In the genomic region with DNA sequence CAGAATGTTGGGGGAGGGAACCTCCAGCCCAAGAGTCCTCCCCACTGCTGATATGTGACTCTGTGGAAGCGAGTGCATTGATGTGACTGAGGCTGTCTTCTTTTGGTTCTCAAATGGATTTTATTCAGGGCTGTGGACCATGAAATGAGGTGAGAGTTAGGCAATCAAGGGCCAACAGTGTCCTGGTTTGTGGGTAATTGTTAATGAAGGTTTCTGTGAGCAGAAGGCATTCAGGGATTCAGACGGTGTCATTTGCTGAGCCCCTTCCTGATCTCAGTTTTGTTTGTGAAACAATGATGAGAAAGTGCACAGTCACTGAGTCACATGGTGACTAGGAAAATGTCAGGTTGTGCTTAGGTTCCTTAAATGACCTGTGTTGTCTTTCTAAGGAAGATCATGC, we compare ENCODE assay signal across 32 mouse cellular contexts. TPM values are rescaled to one million over a fixed set of nuclear protein-coding genes. Genes with fewer than 3 reads are reported as not detected.
"Had no signal": no experiment of that assay in that cellular context is flagged by ENCODE, and none has a peak within 500 bp of the region (broad histone marks: within the 10 kb centered on the region; RNA-seq: fewer than 3 reads in every experiment).

No protein-coding gene starts in this region.

RNA-seq across cellular contexts. Expression of a gene that starts 12.1 kb away (rescaled TPM):
- total RNA-seq: gastrocnemius, adult 18-20 months; gastrocnemius, adult 8-10 months; gastrocnemius, postnatal 14 days; gastrocnemius, postnatal 36 days; heart, adult 18-20 months; heart, adult 8-10 months; heart, postnatal 10 days; heart, postnatal 25 days; heart, postnatal 4 days; layer of hippocampus, adult 2 months; layer of hippocampus, postnatal 10 days; layer of hippocampus, postnatal 25 days; left cerebral cortex, adult 2 months; left cerebral cortex, postnatal 14 days; left cerebral cortex, postnatal 36 days had no signal
- polyA plus RNA-seq: gonadal fat pad, adult 2 months; heart, embryonic 10.5 days; heart, embryonic 12.5 days; heart, embryonic 14.5 days; heart, embryonic 16.5 days; hindbrain, embryonic 10.5 days; hindbrain, embryonic 12.5 days; hindbrain, embryonic 14.5 days; hindbrain, embryonic 16.5 days; inflammation-experienced regulatory T-cells, adult 6 months; intestine, embryonic 15.5 days; limb, embryonic 10.5 days; limb, embryonic 12.5 days; limb, embryonic 14.5 days; liver, embryonic 11.5 days; liver, embryonic 13.5 days; liver, embryonic 15.5 days had no signal

RNA-seq across cellular contexts. Expression of a gene that starts 27.6 kb away (rescaled TPM):
- total RNA-seq: gastrocnemius, adult 8-10 months; gastrocnemius, postnatal 14 days; gastrocnemius, postnatal 36 days; heart, adult 18-20 months; heart, adult 8-10 months; heart, postnatal 10 days; heart, postnatal 25 days; heart, postnatal 4 days; layer of hippocampus, adult 2 months; layer of hippocampus, postnatal 10 days; layer of hippocampus, postnatal 25 days; left cerebral cortex, adult 2 months; left cerebral cortex, postnatal 14 days; left cerebral cortex, postnatal 36 days had no signal
- polyA plus RNA-seq: heart, embryonic 10.5 days; heart, embryonic 12.5 days; heart, embryonic 14.5 days; heart, embryonic 16.5 days; hindbrain, embryonic 10.5 days; hindbrain, embryonic 12.5 days; hindbrain, embryonic 14.5 days; hindbrain, embryonic 16.5 days; inflammation-experienced regulatory T-cells, adult 6 months; limb, embryonic 10.5 days; limb, embryonic 12.5 days; limb, embryonic 14.5 days; liver, embryonic 11.5 days had no signal

RNA-seq across cellular contexts. Expression of a gene that starts 44.6 kb away (rescaled TPM):
- total RNA-seq: gastrocnemius, adult 18-20 months; gastrocnemius, adult 8-10 months; gastrocnemius, postnatal 14 days; gastrocnemius, postnatal 36 days; heart, adult 18-20 months; heart, adult 8-10 months; heart, postnatal 10 days; heart, postnatal 25 days; heart, postnatal 4 days; layer of hippocampus, adult 2 months; layer of hippocampus, postnatal 10 days; layer of hippocampus, postnatal 25 days; left cerebral cortex, adult 2 months; left cerebral cortex, postnatal 14 days; left cerebral cortex, postnatal 36 days had no signal
- polyA plus RNA-seq: heart, embryonic 10.5 days; heart, embryonic 12.5 days; heart, embryonic 14.5 days; heart, embryonic 16.5 days; hindbrain, embryonic 10.5 days; hindbrain, embryonic 12.5 days; hindbrain, embryonic 14.5 days; hindbrain, embryonic 16.5 days; intestine, embryonic 15.5 days; limb, embryonic 10.5 days; limb, embryonic 12.5 days; limb, embryonic 14.5 days; liver, embryonic 11.5 days; liver, embryonic 13.5 days; liver, embryonic 15.5 days had no signal
